Mouse (Mus musculus): Measurements from ENCODE around the gene Clec4a1. TPM values are rescaled to one million over a fixed set of nuclear protein-coding genes. Genes with fewer than 3 reads are reported as not detected.

The Clec4a1 gene
- polyA plus RNA-seq, 1 experiment from 2014 or later = 0.87 TPM

DNA sequence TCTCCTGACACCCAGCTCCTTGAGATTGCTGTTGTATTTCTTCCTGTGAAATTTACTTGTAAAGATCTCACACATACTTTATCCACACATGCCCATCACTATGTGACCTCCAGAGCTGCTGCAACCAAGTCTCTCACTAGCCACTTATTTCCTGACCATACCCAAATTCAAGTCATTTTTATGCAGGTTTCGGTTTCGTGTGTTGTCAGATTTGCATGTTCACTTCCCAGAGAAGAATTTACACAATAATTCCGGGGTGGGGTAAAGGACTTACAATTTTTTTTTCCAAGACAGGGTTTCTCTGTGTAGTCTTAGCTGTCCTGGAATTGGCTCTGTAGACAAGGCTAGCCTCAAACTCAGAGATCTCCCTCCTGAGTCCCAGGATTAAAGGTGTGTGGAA is 13.2 kb downstream of the Clec4a1 start:
- Histone ChIP-seq H3K4me3 (replicated peaks) (no peak overlapping the region), H3K27ac (no peak overlapping the region), H3K9me3 (no peaks in the 10 kb centered on the region), H3K36me3 (replicated peaks) (no peaks in the 10 kb centered on the region), H3K9ac (no peak overlapping the region), H3K4me2 (no peak overlapping the region), H3K27me3 (no peaks in the 10 kb centered on the region), H3K4me1 (no peaks in the 10 kb centered on the region)
- no peak for ATAC-seq (ENCODE audit: low FRiP score)
- 89% methylated on average over 3 of the region's 3 CpGs for WGBS

DNA sequence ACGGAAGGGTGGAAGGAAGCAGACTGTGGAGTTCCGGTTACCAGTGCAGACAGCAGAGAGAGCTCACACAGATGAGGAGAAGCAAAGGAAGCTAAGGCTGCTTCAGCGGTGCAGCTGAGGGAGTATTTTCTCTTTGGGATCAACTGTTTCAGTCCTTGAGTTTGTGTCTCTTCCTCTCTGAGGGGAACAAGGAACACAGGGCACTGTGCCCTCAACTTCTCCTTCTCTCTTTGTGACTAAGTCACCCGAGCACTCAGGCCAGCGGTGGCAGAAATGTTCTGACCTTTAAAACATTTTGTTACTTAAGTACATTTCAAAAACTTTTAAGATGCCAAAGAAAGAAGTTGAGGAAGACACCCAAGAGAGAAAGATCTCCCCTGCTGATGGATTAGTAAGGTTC is 18.0 kb downstream of the Clec4a1 start:
- no peak for ATAC-seq (ENCODE audit: low FRiP score)
- Histone ChIP-seq H3K36me3 (replicated peaks) (no peaks in the 10 kb centered on the region), H3K4me2 (no peak overlapping the region), H3K27ac (no peak overlapping the region), H3K27me3 (no peaks in the 10 kb centered on the region), H3K9me3 (no peaks in the 10 kb centered on the region), H3K9ac (no peak overlapping the region), H3K4me1 (no peaks in the 10 kb centered on the region), H3K4me3 (replicated peaks) (no peak overlapping the region)
- 91% methylated on average over 5 of the region's 5 CpGs for WGBS

DNA sequence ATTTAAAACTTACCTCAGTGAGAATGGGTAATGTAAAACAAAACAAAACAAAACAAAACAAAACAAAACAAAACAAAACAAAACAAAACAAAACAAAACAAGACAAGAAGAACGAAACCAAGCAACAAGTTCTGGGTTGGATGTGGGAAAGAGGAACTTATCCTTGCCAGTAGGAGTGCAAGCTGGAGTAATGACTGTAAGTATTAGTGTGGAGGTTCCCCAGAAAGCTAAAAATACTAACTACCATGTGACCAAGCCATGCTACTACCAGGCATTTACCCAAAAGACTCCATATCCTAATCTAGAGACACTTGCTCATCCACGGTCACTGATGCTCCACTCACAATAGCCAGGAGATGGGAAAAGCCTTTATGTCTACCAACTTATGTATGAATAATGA is 25.1 kb downstream of the Clec4a1 start:
- Histone ChIP-seq H3K9ac (no peak overlapping the region), H3K9me3 (no peaks in the 10 kb centered on the region), H3K36me3 (replicated peaks) (no peaks in the 10 kb centered on the region), H3K4me3 (replicated peaks) (no peak overlapping the region), H3K27ac (no peak overlapping the region), H3K4me1 (no peaks in the 10 kb centered on the region), H3K4me2 (no peak overlapping the region), H3K27me3 (no peaks in the 10 kb centered on the region)
- WGBS = 86% methylated on average over 2 of the region's 2 CpGs
- ATAC-seq (ENCODE audit: low FRiP score) = no peak

DNA sequence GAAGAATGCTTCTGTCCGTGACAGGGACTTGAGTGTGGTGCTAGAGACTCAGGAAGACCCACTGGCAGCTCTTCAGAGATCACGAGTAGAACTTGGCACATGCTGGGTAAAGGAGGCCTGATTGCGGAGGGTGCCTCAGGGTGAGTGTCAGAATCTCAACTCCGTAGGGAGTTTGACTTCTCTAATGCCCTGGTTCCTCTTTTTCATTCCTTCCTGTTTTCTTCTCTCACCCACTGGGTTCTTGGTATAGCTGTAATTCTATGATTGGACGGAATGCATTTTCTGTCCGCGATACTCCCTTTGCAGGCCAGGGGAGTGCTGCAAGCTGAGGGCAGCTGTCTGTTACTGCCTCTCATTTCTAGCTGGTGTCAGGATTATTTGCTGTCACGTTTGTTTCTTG is 30.8 kb downstream of the Clec4a1 start, which contains the start of gene Clec4a3:
Clec4a3 (plus strand) TSS at position 115 of the 400 bp plus-strand sequence.
- no peaks in the 10 kb centered on the region for H3K4me1 ChIP-seq
- no peak within 1 kb of the TSS for H3K4me2 ChIP-seq
- no peak for ATAC-seq (ENCODE audit: low FRiP score)

DNA sequence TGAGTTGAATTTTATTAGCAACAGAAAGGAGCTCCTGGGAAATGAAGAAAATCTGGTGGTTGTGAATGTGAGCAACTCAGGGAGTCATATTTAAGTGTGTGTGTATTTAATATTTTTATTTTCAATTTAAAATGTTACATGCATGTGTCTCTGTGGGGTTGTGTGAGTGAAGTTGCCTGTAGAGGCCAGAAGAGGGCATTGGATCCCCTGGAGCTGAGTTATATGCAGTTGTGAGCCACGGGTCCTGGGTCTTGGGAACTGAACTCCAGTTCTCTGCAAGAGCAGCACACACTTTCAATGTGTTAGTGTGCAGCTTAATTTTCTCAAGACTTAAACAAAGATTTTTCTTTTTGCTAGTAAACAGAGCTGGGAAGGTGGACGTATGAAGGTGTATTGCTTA is 42.9 kb downstream of the Clec4a1 start:
- Histone ChIP-seq H3K4me2 (no peak overlapping the region), H3K27me3 (no peaks in the 10 kb centered on the region), H3K4me1 (no peaks in the 10 kb centered on the region), H3K9ac (no peak overlapping the region), H3K36me3 (replicated peaks) (no peaks in the 10 kb centered on the region), H3K4me3 (replicated peaks) (no peak overlapping the region), H3K9me3 (no peaks in the 10 kb centered on the region), H3K27ac (no peak overlapping the region)
- no peak for ATAC-seq (ENCODE audit: low FRiP score)
- WGBS = 80% methylated on average over 2 of the region's 2 CpGs

More for the DNA sequence above, 30.8 kb downstream of the Clec4a1 start, which contains the start of gene Clec4a3:
- H3K27ac ChIP-seq = no peak within 1 kb of the TSS
- no peaks in the 10 kb centered on the region for H3K27me3 ChIP-seq
- H3K9ac ChIP-seq = no peak within 1 kb of the TSS
- H3K36me3 ChIP-seq (replicated peaks) = no peaks in the 10 kb centered on the region
- no peak within 1 kb of the TSS for H3K4me3 ChIP-seq (replicated peaks)
- H3K9me3 ChIP-seq = no peaks in the 10 kb centered on the region
- 86% methylated on average over 8 of the region's 8 CpGs for WGBS

DNA sequence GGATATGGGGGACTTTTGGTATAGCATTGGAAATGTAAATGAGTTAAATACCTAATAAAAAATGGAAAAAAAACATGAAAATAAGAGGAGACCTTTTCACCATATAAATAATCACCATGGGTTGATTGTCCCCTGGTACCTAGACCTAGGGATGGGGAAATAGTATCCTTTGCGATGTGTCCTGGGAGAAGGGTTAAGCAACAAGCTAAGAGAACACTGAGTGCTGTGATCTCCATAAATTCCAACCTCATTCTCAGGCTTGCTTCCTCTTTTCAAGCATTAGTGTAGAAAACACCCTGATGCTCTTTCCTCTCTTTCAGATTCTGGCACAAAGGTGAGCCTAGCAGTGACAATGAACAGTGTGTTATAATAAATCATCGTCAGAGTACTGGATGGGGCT is 47.4 kb downstream of the Clec4a1 start:
- Histone ChIP-seq H3K4me2 (no peak overlapping the region), H3K4me3 (replicated peaks) (no peak overlapping the region), H3K9ac (no peak overlapping the region), H3K4me1 (no peaks in the 10 kb centered on the region), H3K9me3 (no peaks in the 10 kb centered on the region), H3K27me3 (no peaks in the 10 kb centered on the region), H3K27ac (no peak overlapping the region), H3K36me3 (replicated peaks) (no peaks in the 10 kb centered on the region)
- ATAC-seq (ENCODE audit: low FRiP score) = no peak
- 93% methylated on average over 2 of the region's 2 CpGs for WGBS

Other genes with a start within 250 kb of the Clec4a1 start
- 0.19 and 0.22 TPM in 2 replicates for gene Nanog, start 214.4 kb upstream of the Clec4a1 start, polyA plus RNA-seq (2016; fragmentation: Nextera tagmentation; extraction: Ambion mirVana)
- gene Slc2a3, start 120.2 kb upstream of the Clec4a1 start, polyA plus RNA-seq (2016; fragmentation: Nextera tagmentation; extraction: Ambion mirVana) = 17.7 and 24.2 TPM in 2 replicates
- 5.7 and 5.8 TPM in 2 replicates for gene Foxj2, start 101.9 kb upstream of the Clec4a1 start, polyA plus RNA-seq (2016; fragmentation: Nextera tagmentation; extraction: Ambion mirVana)
- gene C3ar1, start 65.7 kb upstream of the Clec4a1 start, polyA plus RNA-seq (2016; fragmentation: Nextera tagmentation; extraction: Ambion mirVana) = 1.2 TPM in 2 replicates
- gene Necap1, start 47.4 kb upstream of the Clec4a1 start, polyA plus RNA-seq (2016; fragmentation: Nextera tagmentation; extraction: Ambion mirVana) = 67.0 and 73.4 TPM in 2 replicates
- 0.38 and 0.59 TPM in 2 replicates for gene Clec4a3, start 30.7 kb downstream of the Clec4a1 start, polyA plus RNA-seq (2016; fragmentation: Nextera tagmentation; extraction: Ambion mirVana)
- not detected in 2 replicates for gene Clec4a4, start 68.5 kb downstream of the Clec4a1 start, polyA plus RNA-seq (2016; fragmentation: Nextera tagmentation; extraction: Ambion mirVana)
- gene Clec4b1, start 128.1 kb downstream of the Clec4a1 start, polyA plus RNA-seq (2016; fragmentation: Nextera tagmentation; extraction: Ambion mirVana) = not detected in 2 replicates
- gene Clec4a2, start 184.6 kb downstream of the Clec4a1 start, polyA plus RNA-seq (2016; fragmentation: Nextera tagmentation; extraction: Ambion mirVana) = 0.73 and 0.98 TPM in 2 replicates

All from forebrain, embryonic 12.5 days (tissue).